Mouse (Mus musculus): ENCODE data around the gene Gm21958. TPM values are rescaled to one million over a fixed set of nuclear protein-coding genes. Genes with fewer than 3 reads are reported as not detected.

The Gm21958 gene
- polyA plus RNA-seq (2014; fragmentation: Nextera tagmentation; extraction: Ambion mirVana) = 1.0 and 1.8 TPM in 2 replicates

DNA sequence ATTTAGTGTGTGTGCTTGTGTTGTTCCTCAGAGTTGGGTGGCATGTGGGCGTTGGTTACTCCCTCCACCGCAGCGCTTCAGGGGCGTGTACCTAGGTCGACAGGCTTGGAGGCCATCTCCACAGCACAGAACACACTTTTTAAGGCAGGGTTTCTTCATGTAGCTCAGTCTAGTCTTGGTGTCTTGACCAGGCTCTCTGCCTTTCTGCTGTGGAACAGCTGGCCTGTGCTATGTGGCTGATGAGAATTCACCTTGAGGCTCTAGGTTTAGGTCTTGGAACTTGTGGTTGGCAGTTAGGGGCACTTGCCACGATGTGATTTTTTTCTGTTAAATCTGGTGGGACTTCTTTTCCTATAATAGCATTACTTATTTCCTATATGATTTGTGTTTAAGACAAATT, at the start of gene Gm21958:
Gene Gm21958 (minus strand): TSS at position 101 of the 400 bp plus-strand sequence.
- no peak within 1 kb of the TSS for H3K4me3 ChIP-seq (ENCODE audit: low read depth, low read length)
- H3K9ac ChIP-seq (ENCODE audit: low read length) = no peak within 1 kb of the TSS
- no peak for ATAC-seq (replicated peaks; ENCODE audit: low FRiP score)
- no peaks in the 10 kb centered on the region for H3K27me3 ChIP-seq (ENCODE audit: control insufficient read depth, insufficient read depth, low read length)
- peaks cover 5% of the 10 kb centered on the region; the same call in 1 of the 2 replicates for H3K36me3 ChIP-seq (ENCODE audit: control insufficient read depth, insufficient read depth, low read length)
- 89% methylated on average over 6 of the region's 6 CpGs for WGBS
- H3K4me2 ChIP-seq (ENCODE audit: low read depth, low read length, severe bottlenecking) = no peak within 1 kb of the TSS
- no peak within 1 kb of the TSS for H3K27ac ChIP-seq (ENCODE audit: low read depth, low read length)
- DNase-seq (ENCODE audit: low spot score) = no peak
- no peaks in the 10 kb centered on the region for H3K9me3 ChIP-seq (ENCODE audit: control insufficient read depth, low read length)
- H3K4me1 ChIP-seq (replicated peaks; ENCODE audit: control insufficient read depth, insufficient read depth, low read length) = no peaks in the 10 kb centered on the region

DNA sequence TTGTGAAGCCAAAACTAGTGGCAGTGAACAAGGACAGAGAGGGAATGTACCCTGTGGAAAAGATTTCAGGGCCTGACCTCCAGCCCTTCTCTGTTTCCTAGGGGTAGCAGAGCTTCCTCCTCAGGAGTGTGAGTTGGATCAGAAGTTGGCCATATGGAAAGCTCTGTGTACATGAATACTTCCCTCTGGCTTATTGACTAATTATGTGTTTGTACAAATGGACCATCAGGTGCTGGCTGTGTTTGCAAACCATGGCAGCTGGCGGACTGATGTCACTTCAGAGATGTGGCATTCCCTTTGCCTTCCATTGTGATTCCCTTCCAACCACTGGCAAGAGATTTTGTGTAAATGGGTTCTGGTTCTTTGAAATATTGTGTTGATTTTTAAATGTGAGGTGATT, 47.1 kb upstream of the Gm21958 start:
- WGBS = 94% methylated on average over 1 of the region's 1 CpGs
- DNase-seq (ENCODE audit: low spot score) (peak; percentile 7), ATAC-seq (replicated peaks; ENCODE audit: low FRiP score) (no peak)
- Histone ChIP-seq H3K27ac (ENCODE audit: low read depth, low read length) (no peak overlapping the region), H3K4me3 (ENCODE audit: low read depth, low read length) (no peak overlapping the region), H3K27me3 (ENCODE audit: control insufficient read depth, insufficient read depth, low read length) (0 out of 2 replicates have a peak, but pooled peaks cover 2% of the 10 kb centered on the region), H3K4me1 (replicated peaks; ENCODE audit: control insufficient read depth, insufficient read depth, low read length) (no peaks in the 10 kb centered on the region; the same call in 1 of the 2 replicates), H3K4me2 (ENCODE audit: low read depth, low read length, severe bottlenecking) (no peak overlapping the region), H3K9ac (ENCODE audit: low read length) (no peak overlapping the region), H3K36me3 (ENCODE audit: control insufficient read depth, insufficient read depth, low read length) (no peaks in the 10 kb centered on the region), H3K9me3 (ENCODE audit: control insufficient read depth, low read length) (no peaks in the 10 kb centered on the region)

DNA sequence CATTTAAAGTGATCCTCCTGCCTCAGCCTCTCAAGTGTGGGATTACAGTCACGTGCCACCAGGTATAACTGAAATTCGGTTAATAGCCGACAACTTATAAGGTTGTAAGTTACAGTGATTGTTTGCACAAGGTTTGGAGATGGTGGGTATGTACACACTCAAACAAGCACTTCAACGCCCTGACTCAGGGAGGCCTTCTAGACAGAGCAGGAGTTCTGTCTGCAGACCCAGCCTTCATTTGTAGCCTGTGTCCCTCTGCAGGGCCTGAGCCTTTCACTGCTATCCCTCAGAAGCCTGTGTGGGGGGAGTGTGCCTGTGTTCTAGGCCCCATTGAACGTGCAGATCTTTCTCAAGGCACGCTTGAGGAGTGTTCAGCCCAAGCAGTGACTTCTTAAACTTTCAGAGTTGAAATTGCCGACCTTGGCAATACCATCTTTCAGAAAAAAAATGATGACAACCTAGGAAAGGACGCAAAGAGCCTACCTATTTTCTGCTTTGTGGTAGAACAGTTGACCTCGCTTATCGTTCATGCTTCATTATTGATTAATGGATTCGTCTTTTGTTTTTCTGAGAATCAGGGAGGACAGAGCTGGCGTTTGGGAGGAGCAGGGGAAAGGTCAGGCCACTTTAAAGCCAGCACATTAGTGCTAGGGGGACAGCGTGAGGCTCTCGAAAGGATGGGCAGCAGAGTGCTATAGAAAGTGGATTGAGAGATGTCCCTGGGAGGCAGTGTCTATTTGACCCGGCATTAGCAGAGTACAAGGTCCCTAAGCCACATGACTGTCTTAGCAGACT, 46.4 kb upstream of the Gm21958 start:
- Histone ChIP-seq H3K4me3 (ENCODE audit: low read depth, low read length) (no peak overlapping the region), H3K36me3 (ENCODE audit: control insufficient read depth, insufficient read depth, low read length) (no peaks in the 10 kb centered on the region), H3K27me3 (ENCODE audit: control insufficient read depth, insufficient read depth, low read length) (peaks cover 10% of the 10 kb centered on the region), H3K4me2 (ENCODE audit: low read depth, low read length, severe bottlenecking) (no peak overlapping the region), H3K9ac (ENCODE audit: low read length) (no peak overlapping the region), H3K4me1 (replicated peaks; ENCODE audit: control insufficient read depth, insufficient read depth, low read length) (peaks cover 2% of the 10 kb centered on the region; the same call in 1 of the 2 replicates), H3K9me3 (ENCODE audit: control insufficient read depth, low read length) (no peaks in the 10 kb centered on the region), H3K27ac (ENCODE audit: low read depth, low read length) (no peak overlapping the region)
- 74% methylated on average over 15 of the region's 15 CpGs for WGBS
- ATAC-seq (replicated peaks; ENCODE audit: low FRiP score) = no peak
- DNase-seq (ENCODE audit: low spot score) = peak; percentile 36

DNA sequence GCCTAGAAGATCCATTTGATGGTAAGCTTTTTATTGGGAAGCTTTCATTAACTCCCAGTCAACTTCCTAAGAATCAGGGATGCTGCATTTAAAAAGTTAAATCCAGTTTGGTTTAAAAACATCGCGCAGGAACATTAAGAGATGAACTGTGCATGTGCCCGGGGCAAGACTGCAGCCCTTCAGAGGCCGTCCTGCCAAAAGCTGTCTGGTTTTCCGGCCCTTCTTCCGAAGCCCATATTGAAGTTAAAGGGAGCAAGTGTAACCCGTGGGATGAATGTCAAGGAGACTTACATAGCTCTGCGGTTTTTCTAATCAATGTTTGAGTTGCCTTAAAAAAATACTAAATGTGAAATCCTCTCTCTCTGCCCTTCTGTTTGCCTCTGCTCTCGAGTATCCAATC, 45.1 kb upstream of the Gm21958 start:
- Histone ChIP-seq H3K9ac (ENCODE audit: low read length) (no peak overlapping the region), H3K4me1 (replicated peaks; ENCODE audit: control insufficient read depth, insufficient read depth, low read length) (peaks cover 5% of the 10 kb centered on the region; the same call in 1 of the 2 replicates), H3K27ac (ENCODE audit: low read depth, low read length) (no peak overlapping the region), H3K27me3 (ENCODE audit: control insufficient read depth, insufficient read depth, low read length) (peaks cover 18% of the 10 kb centered on the region), H3K9me3 (ENCODE audit: control insufficient read depth, low read length) (no peaks in the 10 kb centered on the region), H3K4me3 (ENCODE audit: low read depth, low read length) (no peak overlapping the region), H3K4me2 (ENCODE audit: low read depth, low read length, severe bottlenecking) (no peak overlapping the region), H3K36me3 (ENCODE audit: control insufficient read depth, insufficient read depth, low read length) (no peaks in the 10 kb centered on the region)
- DNase-seq (ENCODE audit: low spot score) (no peak), ATAC-seq (replicated peaks; ENCODE audit: low FRiP score) (no peak)
- WGBS = 82% methylated on average over 9 of the region's 9 CpGs

DNA sequence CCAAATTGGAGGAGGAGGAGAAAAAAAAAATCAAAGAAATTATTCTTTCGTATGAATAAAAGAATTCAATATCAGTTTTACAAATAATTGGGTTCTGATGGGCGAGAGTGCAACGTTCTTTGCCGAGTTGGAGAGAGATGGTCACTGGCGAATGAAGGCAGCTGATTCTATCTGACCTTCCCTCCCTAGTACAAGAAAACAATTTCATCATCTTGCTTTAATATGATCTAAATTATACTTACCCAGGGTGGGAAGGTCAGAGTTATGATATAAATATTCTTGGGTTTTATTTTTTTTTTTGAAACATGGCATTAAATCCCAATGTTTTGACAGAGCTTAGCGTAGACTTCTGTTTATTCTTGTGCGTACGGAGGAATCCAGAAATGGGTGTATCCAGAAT, 43.3 kb upstream of the Gm21958 start:
- Histone ChIP-seq H3K9me3 (ENCODE audit: control insufficient read depth, low read length) (no peaks in the 10 kb centered on the region), H3K4me1 (replicated peaks; ENCODE audit: control insufficient read depth, insufficient read depth, low read length) (peaks cover 5% of the 10 kb centered on the region; the same call in 1 of the 2 replicates), H3K9ac (ENCODE audit: low read length) (no peak overlapping the region), H3K4me2 (ENCODE audit: low read depth, low read length, severe bottlenecking) (no peak overlapping the region), H3K36me3 (ENCODE audit: control insufficient read depth, insufficient read depth, low read length) (no peaks in the 10 kb centered on the region; the same call in 1 of the 2 replicates), H3K27me3 (ENCODE audit: control insufficient read depth, insufficient read depth, low read length) (peaks cover 18% of the 10 kb centered on the region), H3K27ac (ENCODE audit: low read depth, low read length) (no peak overlapping the region), H3K4me3 (ENCODE audit: low read depth, low read length) (no peak overlapping the region)
- 90% methylated on average over 8 of the region's 8 CpGs for WGBS
- no peak for DNase-seq (ENCODE audit: low spot score)
- ATAC-seq (replicated peaks; ENCODE audit: low FRiP score) = no peak

DNA sequence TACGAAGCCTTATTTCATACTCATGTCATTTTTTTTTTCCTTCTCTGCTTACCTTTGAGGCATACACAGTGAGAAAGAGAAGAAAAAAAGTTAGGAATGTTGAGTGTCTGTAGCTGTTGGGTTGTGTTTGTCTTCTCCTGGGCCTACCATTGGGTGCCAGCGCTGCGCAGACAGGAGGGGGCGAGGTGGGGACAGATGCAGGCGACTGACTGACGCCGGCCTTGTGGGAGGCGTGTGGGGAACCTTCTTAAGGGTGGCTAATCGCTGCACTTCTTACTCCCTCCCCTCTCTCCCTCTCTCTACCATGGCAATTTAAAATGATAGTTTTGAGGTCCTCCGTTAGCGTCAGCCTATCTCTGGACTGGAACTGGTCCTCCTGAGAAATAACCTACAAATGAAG, 41.9 kb upstream of the Gm21958 start:
- peak overlapping the region; percentile 58 for H3K9ac ChIP-seq (ENCODE audit: low read length)
- peak; percentile 49 for DNase-seq (ENCODE audit: low spot score)
- H3K27me3 ChIP-seq (ENCODE audit: control insufficient read depth, insufficient read depth, low read length) = peaks cover 18% of the 10 kb centered on the region
- peak overlapping the region; percentile 100 for H3K4me2 ChIP-seq (ENCODE audit: low read depth, low read length, severe bottlenecking)
- WGBS = 2% methylated on average over 11 of the region's 11 CpGs
- H3K27ac ChIP-seq (ENCODE audit: low read depth, low read length) = no peak overlapping the region
- no peaks in the 10 kb centered on the region for H3K9me3 ChIP-seq (ENCODE audit: control insufficient read depth, low read length)
- H3K4me1 ChIP-seq (replicated peaks; ENCODE audit: control insufficient read depth, insufficient read depth, low read length) = peaks cover 5% of the 10 kb centered on the region; the same call in 1 of the 2 replicates
- peak; percentile 20; the same call in 1 of the 2 replicates for ATAC-seq (replicated peaks; ENCODE audit: low FRiP score)
- H3K36me3 ChIP-seq (ENCODE audit: control insufficient read depth, insufficient read depth, low read length) = no peaks in the 10 kb centered on the region; the same call in 1 of the 2 replicates
- peak overlapping the region; percentile 57 for H3K4me3 ChIP-seq (ENCODE audit: low read depth, low read length)

DNA sequence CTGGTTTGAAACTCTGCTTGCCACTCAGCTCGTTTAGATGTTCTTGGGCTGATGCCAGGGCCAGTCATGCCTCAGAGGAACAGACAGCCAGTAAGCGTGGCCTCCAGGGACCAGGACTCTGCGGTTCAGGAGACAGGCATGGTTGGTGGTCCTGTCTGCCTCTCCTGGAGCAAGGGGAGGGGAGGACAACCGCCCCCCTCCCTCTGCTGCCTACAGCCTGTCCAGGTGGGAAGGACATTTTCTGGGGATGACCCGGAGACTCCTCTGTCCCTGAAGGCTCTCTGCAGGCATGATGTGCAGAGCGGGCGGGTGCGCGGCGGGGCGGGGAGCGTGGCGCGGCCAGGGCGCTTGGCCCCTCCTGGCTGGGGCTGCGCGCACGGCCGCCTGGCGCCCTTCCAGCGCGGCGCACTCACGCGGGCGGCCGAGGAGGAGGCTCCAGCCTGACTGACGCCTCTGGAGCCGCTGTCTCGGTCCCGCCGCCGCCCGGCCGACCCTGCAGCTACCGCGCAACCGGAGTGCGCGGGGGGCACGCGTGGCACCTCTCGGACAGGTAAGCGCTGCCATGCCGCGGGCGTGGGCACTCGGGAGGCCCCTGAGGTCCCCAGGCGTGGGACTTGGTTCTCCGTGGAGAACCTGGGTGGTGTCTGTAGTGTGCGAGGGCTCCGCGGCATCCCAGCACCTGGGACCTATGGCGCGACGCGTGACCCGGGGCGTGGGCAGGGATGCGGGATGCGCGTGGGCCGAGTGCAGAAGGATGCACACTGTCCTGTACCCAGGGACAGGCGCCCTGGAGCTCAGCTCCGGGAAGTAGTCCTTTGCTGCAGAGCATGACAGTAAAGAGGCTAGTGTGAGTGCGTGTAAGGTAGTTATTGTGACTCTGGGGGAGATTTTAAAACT, 41.2 kb upstream of the Gm21958 start, which contains the start of gene Smad9:
Gene Smad9 (plus strand): TSS at position 438 of the 897 bp plus-strand sequence.
- no peak within 1 kb of the TSS for H3K27ac ChIP-seq (ENCODE audit: low read depth, low read length)
- H3K27me3 ChIP-seq (ENCODE audit: control insufficient read depth, insufficient read depth, low read length) = peaks cover 18% of the 10 kb centered on the region
- peak within 1 kb of the TSS; percentile 58 for H3K9ac ChIP-seq (ENCODE audit: low read length)
- peak; percentile 79 for ATAC-seq (replicated peaks; ENCODE audit: low FRiP score)
- no peaks in the 10 kb centered on the region; the same call in 1 of the 2 replicates for H3K36me3 ChIP-seq (ENCODE audit: control insufficient read depth, insufficient read depth, low read length)
- peak within 1 kb of the TSS; percentile 57 for H3K4me3 ChIP-seq (ENCODE audit: low read depth, low read length)
- H3K9me3 ChIP-seq (ENCODE audit: control insufficient read depth, low read length) = no peaks in the 10 kb centered on the region
- peak; percentile 68 for DNase-seq (ENCODE audit: low spot score)
- H3K4me1 ChIP-seq (replicated peaks; ENCODE audit: control insufficient read depth, insufficient read depth, low read length) = peaks cover 5% of the 10 kb centered on the region; the same call in 1 of the 2 replicates
- under 1% methylated on average over 60 of the region's 66 CpGs for WGBS
- peak within 1 kb of the TSS; percentile 100 for H3K4me2 ChIP-seq (ENCODE audit: low read depth, low read length, severe bottlenecking)

DNA sequence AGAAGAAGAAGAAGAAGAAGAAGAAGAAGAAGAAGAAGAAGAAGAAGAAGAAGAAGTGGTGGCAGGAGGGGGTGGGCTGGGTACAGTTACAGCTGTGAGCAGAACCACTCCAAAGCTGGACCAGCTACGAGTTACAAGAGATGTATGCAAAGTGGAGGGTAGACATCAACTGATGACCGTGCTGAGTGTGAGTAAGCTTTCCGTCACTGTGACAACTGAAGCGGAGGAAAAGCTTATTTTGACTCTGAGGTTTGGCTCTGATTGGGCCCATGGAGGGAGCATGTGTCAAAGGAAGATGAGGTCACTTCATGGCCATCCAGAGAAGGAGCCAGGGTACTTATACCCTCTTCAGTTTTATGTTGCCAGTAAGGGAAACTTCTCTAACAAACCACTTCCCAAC, 39.3 kb upstream of the Gm21958 start:
- H3K9me3 ChIP-seq (ENCODE audit: control insufficient read depth, low read length) = no peaks in the 10 kb centered on the region
- no peak for ATAC-seq (replicated peaks; ENCODE audit: low FRiP score)
- H3K9ac ChIP-seq (ENCODE audit: low read length) = no peak overlapping the region
- peaks cover 18% of the 10 kb centered on the region for H3K27me3 ChIP-seq (ENCODE audit: control insufficient read depth, insufficient read depth, low read length)
- no peaks in the 10 kb centered on the region; the same call in 1 of the 2 replicates for H3K36me3 ChIP-seq (ENCODE audit: control insufficient read depth, insufficient read depth, low read length)
- WGBS = 80% methylated on average over 4 of the region's 4 CpGs
- no peak for DNase-seq (ENCODE audit: low spot score)
- no peak overlapping the region for H3K27ac ChIP-seq (ENCODE audit: low read depth, low read length)
- H3K4me2 ChIP-seq (ENCODE audit: low read depth, low read length, severe bottlenecking) = no peak overlapping the region
- peaks cover 5% of the 10 kb centered on the region; the same call in 1 of the 2 replicates for H3K4me1 ChIP-seq (replicated peaks; ENCODE audit: control insufficient read depth, insufficient read depth, low read length)
- H3K4me3 ChIP-seq (ENCODE audit: low read depth, low read length) = no peak overlapping the region

Measured in forebrain, embryonic 11.5 days (tissue).